In genomic region chr10:3715302-3715943, GRCm38 (mm10) we compare ENCODE assay signal across 12 mouse cellular contexts. TPM values are rescaled to one million over a fixed set of nuclear protein-coding genes. Genes with fewer than 3 reads are reported as not detected.
DNase-seq lines count a peak whose midpoint lies in the region; ATAC-seq lines count a peak whose summit lies in the region.
"Had no signal": no experiment of that assay in that cellular context is flagged by ENCODE, and none has a peak within 500 bp of the region (broad histone marks: within the 10 kb centered on the region; RNA-seq: fewer than 3 reads in every experiment).

No protein-coding gene starts in this region.

- no peak overlapping the region for H3K4me3 ChIP-seq in kidney, embryonic 14.5 days (ENCODE audit: low read length)
- H3K4me3 ChIP-seq: forebrain, embryonic 13.5 days had no signal

- H3K27ac ChIP-seq in kidney, embryonic 14.5 days (ENCODE audit: low read depth, low read length), result no peak overlapping the region
- H3K27ac ChIP-seq: forebrain, embryonic 13.5 days had no signal

- no peaks in the 10 kb centered on the region for H3K9me3 ChIP-seq in kidney, embryonic 14.5 days (ENCODE audit: control insufficient read depth, low read length)
- H3K9me3 ChIP-seq: forebrain, embryonic 13.5 days had no signal

- ATAC-seq in cerebellum, adult (ENCODE audit: insufficient number of reproducible peaks, low FRiP score, low TSS enrichment), result 0 out of 2 replicates have a peak, but pooled peaks have one; percentile 38
- ATAC-seq in kidney, embryonic 14.5 days (ENCODE audit: low FRiP score, low TSS enrichment), result peak; percentile 75
- ATAC-seq: forebrain, embryonic 13.5 days had no signal

- H3K36me3 ChIP-seq in kidney, embryonic 14.5 days (ENCODE audit: control insufficient read depth, insufficient read depth, low read length), result no peaks in the 10 kb centered on the region

- H3K4me1 ChIP-seq in kidney, embryonic 14.5 days (ENCODE audit: control insufficient read depth, insufficient read depth, low read length), result 0 out of 2 replicates have a peak, but pooled peaks cover 2% of the 10 kb centered on the region
- H3K4me1 ChIP-seq: forebrain, embryonic 13.5 days had no signal

- no peaks in the 10 kb centered on the region for H3K27me3 ChIP-seq in kidney, embryonic 14.5 days (ENCODE audit: control insufficient read depth, insufficient read depth, low read length)
- H3K27me3 ChIP-seq: forebrain, embryonic 13.5 days had no signal

- no peak for DNase-seq in cerebellum, adult 11 months
- no peak for DNase-seq in kidney, postnatal 10 days
- DNase-seq in right cerebral cortex, postnatal 10 days (ENCODE audit: low spot score in 2 of 2), result peak; percentile 38 to 43
- no peak for DNase-seq in right cerebral cortex, postnatal 4 days
- peak; percentile 24 to 28 for DNase-seq in layer of hippocampus, postnatal 36 days
- no peak for DNase-seq in urinary bladder, adult 18-20 months (ENCODE audit: low spot score in 2 of 2)
- DNase-seq: adrenal gland, adult 8-10 months; embryo, embryonic 11 days; lung, embryonic 14.5 days had no signal

- H3K4me2 ChIP-seq in kidney, embryonic 14.5 days (replicated peaks; ENCODE audit: low read depth, low read length), result no peak overlapping the region
- H3K4me2 ChIP-seq: forebrain, embryonic 13.5 days; lung, embryonic 14.5 days had no signal

- WGBS in kidney, embryonic 14.5 days, result 61% methylated on average over 3 of the region's 3 CpGs

- no peak overlapping the region for H3K9ac ChIP-seq in kidney, embryonic 14.5 days (ENCODE audit: low read depth, low read length)
- H3K9ac ChIP-seq: forebrain, embryonic 13.5 days; lung, embryonic 14.5 days had no signal

RNA-seq across cellular contexts. Expression of gene Plekhg1, which starts 24.7 kb away (rescaled TPM):
- polyA plus RNA-seq in kidney, embryonic 14.5 days (2014; fragmentation: Nextera tagmentation; extraction: Ambion mirVana), result 11.7 and 16.9 TPM in 2 replicates
- 10 to 100 TPM; 17.7 to 20.2 TPM for total RNA-seq in layer of hippocampus, postnatal 36 days (2021)

Comparison
In these comparisons a context has a peak if more than half of its experiments do, and no peak if none do; other contexts are left out.
1. DNase-seq: peak in right cerebral cortex, postnatal 10 days (2 of 2) and layer of hippocampus, postnatal 36 days (2 of 2); none in cerebellum, adult 11 months (single experiment), kidney, postnatal 10 days (single experiment), right cerebral cortex, postnatal 4 days (single experiment) and urinary bladder, adult 18-20 months (0 of 2).